Mouse (Mus musculus) intestine, postnatal 0 days (tissue): Measurements from ENCODE around the gene Nav1. TPM values are rescaled to one million over a fixed set of nuclear protein-coding genes. Genes with fewer than 3 reads are reported as not detected.

Source experiments
- ATAC-seq: fragments of 200-750 bp; cut with Nextera tagmentation; 2 replicates; pipeline ENCODE4 v1.8.0; 2017; ENCODE audit warnings: mild to moderate bottlenecking, moderate TSS enrichment, moderate library complexity
- H3K27ac ChIP-seq: fragments of 300-500 bp; sonication (generic); 2 replicates; pipeline ENCODE4 v1.5.1; 2014; ENCODE audit warnings: mild to moderate bottlenecking, low read depth, low read length, moderate library complexity
- H3K27me3 ChIP-seq: fragments of 300-500 bp; sonication (generic); replicated peaks from 2 replicates; pipeline ENCODE4 v1.6.1; 2014; ENCODE audit warnings: low read length, mixed read lengths; ENCODE audit not compliant: control insufficient read depth, insufficient read depth
- H3K36me3 ChIP-seq: fragments of 300-500 bp; sonication (generic); 2 replicates; pipeline ENCODE4 v1.6.1; 2014; ENCODE audit warnings: mild to moderate bottlenecking, moderate library complexity; ENCODE audit not compliant: control insufficient read depth, insufficient read depth
- H3K4me1 ChIP-seq: fragments of 300-500 bp; sonication (generic); replicated peaks from 2 replicates; pipeline ENCODE4 v1.6.1; 2014; ENCODE audit warnings: antibody characterized with exemption, low read length, mixed read lengths; ENCODE audit not compliant: control insufficient read depth, insufficient read depth
- H3K4me2 ChIP-seq: fragments of 300-500 bp; sonication (generic); replicated peaks from 2 replicates; pipeline ENCODE4 v1.6.1; 2014; ENCODE audit warnings: low read depth, mild to moderate bottlenecking, moderate library complexity
- H3K4me3 ChIP-seq: fragments of 300-500 bp; sonication (generic); 2 replicates; pipeline ENCODE4 v1.5.1; 2014; ENCODE audit warnings: low read depth, low read length
- H3K9ac ChIP-seq: fragments of 300-500 bp; sonication (generic); 2 replicates; pipeline ENCODE4 v1.6.1; 2014; ENCODE audit warnings: mild to moderate bottlenecking, low read depth, low read length
- H3K9me3 ChIP-seq: fragments of 300-500 bp; sonication (generic); 2 replicates; pipeline ENCODE4 v1.6.1; 2016; ENCODE audit warnings: mixed run types; ENCODE audit not compliant: control insufficient read depth
- CTCF ChIP-seq: sonication (generic); IDR thresholded peaks from 2 replicates; pipeline ENCODE4 v1.5.1; 2016; ENCODE audit warnings: low read depth, mild to moderate bottlenecking, control low read depth, antibody characterized with exemption, moderate library complexity
- WGBS: fragments of 180-500 bp; shearing (Covaris S2); extraction: QIAGEN DNeasy Blood & Tissue Kit; methylation state at CpG from one replicate; pipeline ENCODE4 v1.1.7; 2014; 5-methylcytosine and 5-hydroxymethylcytosine counted together
- polyA plus RNA-seq: library from polyadenylated mRNA; unstranded; fragments of >200 nt; fragmentation: Nextera tagmentation; extraction: Ambion mirVana; gene quantifications from 2 replicates; pipeline ENCODE4 v1.2.1, GENCODE M21; 2015

Nav1 gene
- polyA plus RNA-seq, 1 experiment from 2014 or later: 3.4 TPM

GRCm38 (mm10) chr1:135633478-135633877, 26.4 kb upstream of the Nav1 start:
- no peak overlapping the region for H3K9ac ChIP-seq
- H3K27ac ChIP-seq: no peak overlapping the region
- no peaks in the 10 kb centered on the region for H3K9me3 ChIP-seq
- no peaks in the 10 kb centered on the region for H3K36me3 ChIP-seq
- no peak overlapping the region for H3K4me3 ChIP-seq
- no peak for TF ChIP-seq CTCF
- WGBS: 90% methylated on average over 4 of the region's 4 CpGs
- no peaks in the 10 kb centered on the region for H3K27me3 ChIP-seq
- no peak for ATAC-seq
- 0 out of 2 replicates have a peak, but pooled peaks cover 2% of the 10 kb centered on the region for H3K4me1 ChIP-seq
- H3K4me2 ChIP-seq: no peak overlapping the region

GRCm38 (mm10) chr1:135632199-135632598, 25.1 kb upstream of the Nav1 start:
- Histone ChIP-seq H3K27ac (no peak overlapping the region; the same call in 1 of the 2 replicates), H3K9ac (no peak overlapping the region), H3K9me3 (no peaks in the 10 kb centered on the region), H3K27me3 (no peaks in the 10 kb centered on the region), H3K4me3 (no peak overlapping the region), H3K4me2 (0 out of 2 replicates have a peak overlapping the region, but pooled peaks have one; percentile 6), H3K4me1 (0 out of 2 replicates have a peak, but pooled peaks cover 2% of the 10 kb centered on the region), H3K36me3 (no peaks in the 10 kb centered on the region)
- ATAC-seq: no peak
- TF ChIP-seq CTCF: no peak
- 78% methylated on average over 1 of the region's 1 CpGs for WGBS

GRCm38 (mm10) chr1:135631515-135631914, 24.4 kb upstream of the Nav1 start:
- H3K9me3 ChIP-seq: no peaks in the 10 kb centered on the region
- H3K36me3 ChIP-seq: no peaks in the 10 kb centered on the region
- H3K4me2 ChIP-seq: 0 out of 2 replicates have a peak overlapping the region, but pooled peaks have one; percentile 6
- 0 out of 2 replicates have a peak, but pooled peaks cover 2% of the 10 kb centered on the region for H3K4me1 ChIP-seq
- H3K4me3 ChIP-seq: no peak overlapping the region
- 25% methylated on average over 8 of the region's 8 CpGs for WGBS
- H3K27ac ChIP-seq: no peak overlapping the region
- no peaks in the 10 kb centered on the region for H3K27me3 ChIP-seq
- ATAC-seq: peak; percentile 36; the same call in 1 of the 2 replicates
- no peak overlapping the region for H3K9ac ChIP-seq
- no peak for TF ChIP-seq CTCF

- no peak for TF ChIP-seq CTCF
- no peaks in the 10 kb centered on the region for H3K36me3 ChIP-seq
These were observed 22.8 kb upstream of the Nav1 start for GRCm38 (mm10) chr1:135629846-135630245.

GRCm38 (mm10) chr1:135626218-135626617, 19.1 kb upstream of the Nav1 start:
- Histone ChIP-seq H3K9ac (no peak overlapping the region), H3K4me3 (no peak overlapping the region)

More at GRCm38 (mm10) chr1:135629846-135630245, 22.8 kb upstream of the Nav1 start:
- H3K9ac ChIP-seq: no peak overlapping the region
- H3K9me3 ChIP-seq: no peaks in the 10 kb centered on the region
- H3K4me3 ChIP-seq: no peak overlapping the region
- H3K27ac ChIP-seq: no peak overlapping the region
- no peak overlapping the region for H3K4me2 ChIP-seq
- no peaks in the 10 kb centered on the region for H3K27me3 ChIP-seq
- 0 out of 2 replicates have a peak, but pooled peaks cover 2% of the 10 kb centered on the region for H3K4me1 ChIP-seq
- WGBS: 68% methylated on average over 5 of the region's 5 CpGs
- no peak for ATAC-seq

GRCm38 (mm10) chr1:135625741-135626140, 18.6 kb upstream of the Nav1 start:
- no peaks in the 10 kb centered on the region for H3K9me3 ChIP-seq
- H3K27ac ChIP-seq: no peak overlapping the region
- no peaks in the 10 kb centered on the region for H3K27me3 ChIP-seq
- no peak for TF ChIP-seq CTCF
- no peak overlapping the region for H3K9ac ChIP-seq
- H3K4me2 ChIP-seq: no peak overlapping the region
- no peak overlapping the region for H3K4me3 ChIP-seq
- no peaks in the 10 kb centered on the region for H3K36me3 ChIP-seq
- 0 out of 2 replicates have a peak, but pooled peaks cover under 1% of the 10 kb centered on the region for H3K4me1 ChIP-seq
- no peak for ATAC-seq
- 73% methylated on average over 3 of the region's 3 CpGs for WGBS

More at GRCm38 (mm10) chr1:135626218-135626617, 19.1 kb upstream of the Nav1 start:
- Histone ChIP-seq H3K36me3 (no peaks in the 10 kb centered on the region), H3K9me3 (no peaks in the 10 kb centered on the region), H3K27me3 (no peaks in the 10 kb centered on the region), H3K27ac (no peak overlapping the region), H3K4me1 (0 out of 2 replicates have a peak, but pooled peaks cover 2% of the 10 kb centered on the region), H3K4me2 (no peak overlapping the region)
- WGBS: 81% methylated on average over 6 of the region's 6 CpGs
- no peak for ATAC-seq
- no peak for TF ChIP-seq CTCF
